Mouse (Mus musculus) liver, adult 2 months (tissue): ENCODE measurements around the gene Gga1. TPM values are rescaled to one million over a fixed set of nuclear protein-coding genes. Genes with fewer than 3 reads are reported as not detected.

Experiments
- DNase-seq: peaks from one replicate; pipeline ENCODE4 v3.0.0-alpha.2; 2011; ENCODE audit warnings: low read depth, low spot score; ENCODE audit errors: extremely low read depth
- H3K27ac ChIP-seq: fragments of 200-500 bp; replicated peaks from 2 replicates; pipeline ENCODE4 v1.5.1; 2012; ENCODE audit warnings: low read depth, mild to moderate bottlenecking, control low read depth, inconsistent platforms, low read length; ENCODE audit not compliant: insufficient read depth
- H3K27me3 ChIP-seq: fragments of 200-500 bp; 2 replicates; pipeline ENCODE4 v1.6.1; 2012; ENCODE audit warnings: mild to moderate bottlenecking, moderate library complexity, low read length, inconsistent platforms; ENCODE audit not compliant: control insufficient read depth, insufficient read depth
- H3K36me3 ChIP-seq: fragments of 200-500 bp; 2 replicates; pipeline ENCODE4 v1.6.1; 2012; ENCODE audit warnings: low read length, inconsistent platforms; ENCODE audit not compliant: control insufficient read depth, insufficient read depth
- H3K4me1 ChIP-seq: fragments of 200-500 bp; 2 replicates; pipeline ENCODE4 v1.6.1; 2011; ENCODE audit warnings: low read length; ENCODE audit not compliant: control insufficient read depth, insufficient read depth
- H3K4me3 ChIP-seq: fragments of 200-500 bp; 2 replicates; pipeline ENCODE4 v1.5.1; 2011; ENCODE audit warnings: low read depth, mild to moderate bottlenecking, control low read depth, low read length, moderate library complexity; ENCODE audit not compliant: insufficient read depth
- H3K79me2 ChIP-seq: fragments of 200-500 bp; 2 replicates; pipeline ENCODE4 v1.6.1; 2012; ENCODE audit warnings: inconsistent platforms, mild to moderate bottlenecking, low read length, moderate library complexity; ENCODE audit not compliant: control insufficient read depth, insufficient read depth
- H3K9ac ChIP-seq: fragments of 200-500 bp; 2 replicates; pipeline ENCODE4 v1.6.1; 2012; ENCODE audit warnings: low read depth, mild to moderate bottlenecking, control low read depth, inconsistent platforms, low read length
- CTCF ChIP-seq: fragments of 200-500 bp; IDR thresholded peaks from 2 replicates; pipeline ENCODE4 v1.5.1; 2011; ENCODE audit warnings: low read depth, low read length, control low read depth
- POLR2A ChIP-seq: fragments of 200-500 bp; IDR thresholded peaks from 2 replicates; pipeline ENCODE4 v1.6.1; 2011; ENCODE audit warnings: low read length, control low read depth; ENCODE audit not compliant: insufficient read depth; ENCODE audit errors: extremely low read depth
- WGBS: fragments of 180-500 bp; shearing (Covaris S2); methylation state at CpG from one replicate; pipeline ENCODE4 v1.1.7; 2018; 5-methylcytosine and 5-hydroxymethylcytosine counted together
- polyA plus RNA-seq: library from polyadenylated mRNA; depleted of rRNA; stranded (reverse); fragments of >200 nt; gene quantifications from 2 replicates; pipeline ENCODE4 v1.2.3, GENCODE M21; 2012
- total RNA-seq: library from RNA; depleted of rRNA; stranded (reverse); fragments of >200 nt; gene quantifications from 2 replicates; pipeline ENCODE4 v1.2.3, GENCODE M21; 2014

Gene Gga1
- total and polyA plus RNA-seq, 2 experiments, result 4.4 to 42.7 TPM

DNA sequence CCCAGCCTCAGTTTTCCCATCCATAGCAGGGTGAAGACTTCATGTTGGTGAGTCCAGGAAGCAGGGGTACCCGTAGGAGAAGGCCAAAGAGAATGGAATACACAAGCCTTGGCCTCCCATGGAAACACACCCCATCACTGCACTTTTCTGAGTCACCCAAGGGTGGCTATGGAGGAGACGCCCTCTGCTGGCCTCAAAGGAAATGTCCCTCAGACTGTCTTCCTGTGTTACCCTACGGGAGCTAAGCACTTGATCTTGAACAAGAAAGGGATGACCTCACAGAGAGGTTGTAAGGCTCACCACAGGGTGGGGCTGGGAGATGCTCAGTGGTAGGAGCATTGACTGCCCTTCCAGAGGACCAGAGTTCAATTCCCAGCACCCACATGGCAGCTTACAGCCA, 54.6 kb downstream of the Gga1 start:
- no peak overlapping the region for H3K4me3 ChIP-seq
- no peak overlapping the region for H3K9ac ChIP-seq
- WGBS, result 12% methylated on average over 3 of the region's 3 CpGs
- H3K4me1 ChIP-seq, result peaks cover 6% of the 10 kb centered on the region
- H3K27me3 ChIP-seq, result no peaks in the 10 kb centered on the region
- peak; percentile 77 for TF ChIP-seq CTCF
- no peak for TF ChIP-seq POLR2A
- no peak overlapping the region for H3K27ac ChIP-seq
- H3K79me2 ChIP-seq, result no peaks in the 10 kb centered on the region; the same call in 1 of the 2 replicates
- peak; percentile 53 for DNase-seq
- H3K36me3 ChIP-seq, result no peaks in the 10 kb centered on the region

DNA sequence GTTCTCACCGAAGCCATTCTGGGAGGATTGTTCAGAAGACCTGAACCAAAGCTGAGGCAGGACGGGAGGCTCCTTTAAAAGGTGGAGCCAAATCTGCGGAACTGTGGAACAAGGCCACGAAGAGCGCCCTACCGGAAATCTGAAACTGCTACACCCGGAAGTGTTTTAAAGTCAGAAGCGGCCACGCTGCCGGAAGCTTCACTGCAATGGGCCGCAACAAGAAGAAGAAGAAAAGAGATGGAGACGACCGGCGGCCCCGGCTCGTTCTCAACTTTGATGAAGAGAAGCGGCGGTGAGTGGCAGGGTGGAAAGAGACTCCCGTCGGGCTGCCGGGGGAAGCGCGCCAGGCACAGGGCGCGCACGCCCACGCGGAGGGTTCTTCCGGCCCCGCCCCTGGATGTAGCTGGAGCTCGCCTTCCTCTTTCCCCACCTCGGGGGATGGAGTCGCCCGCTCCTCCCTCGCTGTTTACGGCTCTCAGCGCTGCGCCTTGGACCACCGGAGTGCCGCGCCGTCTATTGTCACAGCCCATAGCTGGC, 57.9 kb downstream of the Gga1 start, which contains the start of gene Nol12:
Gene Nol12, plus strand, starts transcription at position 150 of the 537 bp plus-strand sequence.
- Histone ChIP-seq H3K4me3 (peak within 1 kb of the TSS; percentile 92), H3K27ac (peak within 1 kb of the TSS; percentile 88), H3K79me2 (no peaks in the 10 kb centered on the region; the same call in 1 of the 2 replicates), H3K4me1 (peaks cover 4% of the 10 kb centered on the region; the same call in 1 of the 2 replicates), H3K9ac (peak within 1 kb of the TSS; percentile 78), H3K27me3 (no peaks in the 10 kb centered on the region), H3K36me3 (no peaks in the 10 kb centered on the region)
- peak; percentile 84 for DNase-seq
- WGBS, result 0% methylated on average over 42 of the region's 42 CpGs
- 0 out of 2 replicates have a peak, but pooled peaks have one; percentile 3 for TF ChIP-seq CTCF
- TF ChIP-seq POLR2A, result 0 out of 2 replicates have a peak, but pooled peaks have one; percentile 28

DNA sequence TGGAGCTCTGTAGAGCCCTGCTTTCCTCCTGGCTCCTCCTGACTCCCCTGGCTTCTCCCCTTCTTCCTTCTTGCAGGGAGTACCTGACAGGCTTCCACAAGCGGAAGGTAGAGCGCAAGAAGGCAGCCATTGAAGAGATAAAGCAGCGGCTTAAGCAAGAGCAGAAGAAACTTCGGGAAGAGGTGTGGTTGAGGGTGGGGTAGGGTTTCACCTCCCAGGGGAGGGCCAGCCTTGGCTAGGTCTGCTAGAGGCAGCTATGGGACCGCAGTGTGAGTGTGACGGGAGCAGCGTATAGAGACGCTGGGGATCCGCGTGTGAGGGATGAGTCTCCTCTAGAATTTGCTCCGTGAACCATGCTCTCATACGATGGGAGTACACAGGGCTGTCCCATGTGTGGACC, 59.4 kb downstream of the Gga1 start:
- no peak overlapping the region for H3K27ac ChIP-seq
- no peaks in the 10 kb centered on the region; the same call in 1 of the 2 replicates for H3K79me2 ChIP-seq
- H3K4me1 ChIP-seq, result peaks cover 4% of the 10 kb centered on the region; the same call in 1 of the 2 replicates
- 95% methylated on average over 12 of the region's 12 CpGs for WGBS
- H3K9ac ChIP-seq, result no peak overlapping the region
- no peak for DNase-seq
- no peaks in the 10 kb centered on the region for H3K36me3 ChIP-seq
- TF ChIP-seq CTCF (no peak), POLR2A (no peak)
- no peak overlapping the region for H3K4me3 ChIP-seq
- H3K27me3 ChIP-seq, result no peaks in the 10 kb centered on the region

DNA sequence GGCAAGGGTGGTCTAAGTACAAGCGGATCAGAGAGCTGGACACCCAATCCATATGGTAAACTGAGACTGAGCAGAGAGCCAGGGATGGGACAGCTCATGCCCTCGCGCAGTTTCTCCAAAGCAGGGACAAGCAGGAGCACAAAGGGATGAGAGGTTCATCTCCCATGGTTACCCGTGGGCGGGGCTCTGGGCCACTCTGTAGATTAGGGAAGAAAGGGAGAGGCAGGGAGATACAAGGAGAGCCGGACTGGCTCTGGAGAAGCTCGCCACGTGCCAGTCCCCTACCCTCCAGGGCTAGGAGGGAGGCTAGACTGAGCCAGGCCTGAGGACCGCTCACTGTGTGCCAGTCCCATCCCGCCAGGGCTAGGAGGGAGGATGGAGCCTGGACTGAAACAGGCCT, 60.3 kb downstream of the Gga1 start:
- TF ChIP-seq POLR2A, result no peak
- TF ChIP-seq CTCF, result no peak
- WGBS, result 93% methylated on average over 10 of the region's 10 CpGs
- Histone ChIP-seq H3K27me3 (no peaks in the 10 kb centered on the region), H3K9ac (no peak overlapping the region), H3K36me3 (no peaks in the 10 kb centered on the region), H3K4me3 (no peak overlapping the region), H3K27ac (no peak overlapping the region), H3K79me2 (no peaks in the 10 kb centered on the region; the same call in 1 of the 2 replicates), H3K4me1 (peaks cover 4% of the 10 kb centered on the region; the same call in 1 of the 2 replicates)
- no peak for DNase-seq

DNA sequence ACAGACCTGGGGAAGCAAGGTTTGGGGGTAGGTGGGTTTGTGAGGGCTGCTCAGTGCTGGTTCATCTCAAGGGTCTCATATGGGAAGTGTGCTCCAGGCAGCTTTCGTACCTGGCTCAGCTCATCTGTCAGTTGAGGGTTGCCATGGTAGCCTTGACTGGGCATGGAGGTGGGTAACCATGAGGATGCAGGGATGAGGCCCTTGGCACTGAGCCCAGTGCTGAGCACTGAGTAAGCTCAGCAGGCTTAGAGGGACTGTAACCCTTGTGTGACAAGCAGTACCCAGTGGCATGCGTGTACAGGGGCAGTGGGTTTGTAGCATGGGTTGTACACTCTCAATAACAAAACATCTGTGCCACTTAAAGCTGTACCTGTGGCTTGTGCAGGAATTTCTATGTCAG, 61.0 kb downstream of the Gga1 start:
- no peaks in the 10 kb centered on the region for H3K27me3 ChIP-seq
- no peak for DNase-seq
- H3K4me3 ChIP-seq, result no peak overlapping the region
- whole genome bisulfite sequencing, result 89% methylated on average over 2 of the region's 2 CpGs
- no peaks in the 10 kb centered on the region for H3K36me3 ChIP-seq
- H3K79me2 ChIP-seq, result no peaks in the 10 kb centered on the region; the same call in 1 of the 2 replicates
- H3K27ac ChIP-seq, result no peak overlapping the region
- H3K9ac ChIP-seq, result no peak overlapping the region
- TF ChIP-seq POLR2A (no peak), CTCF (no peak)
- peaks cover 4% of the 10 kb centered on the region; the same call in 1 of the 2 replicates for H3K4me1 ChIP-seq

DNA sequence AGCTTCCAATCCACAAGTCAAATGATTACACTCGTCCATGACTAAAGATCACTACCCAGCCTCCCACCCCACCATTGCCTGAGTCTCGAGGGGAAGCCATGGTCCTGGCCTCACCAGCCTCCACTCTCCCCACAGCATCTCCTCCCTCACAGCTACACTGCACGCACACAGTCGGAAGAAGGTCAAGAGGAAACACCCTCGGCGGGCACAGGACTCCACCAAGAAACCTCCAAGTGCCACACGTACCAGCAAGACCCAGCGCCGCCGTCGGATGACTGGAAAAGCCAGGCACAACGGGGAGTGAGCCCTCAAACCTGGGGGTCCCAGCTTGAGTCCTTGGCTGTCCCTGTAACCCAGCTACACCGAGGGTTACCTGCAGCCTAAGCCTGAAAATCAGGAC, 63.3 kb downstream of the Gga1 start:
- Histone ChIP-seq H3K4me3 (no peak overlapping the region), H3K27ac (no peak overlapping the region), H3K9ac (no peak overlapping the region), H3K79me2 (no peaks in the 10 kb centered on the region), H3K36me3 (no peaks in the 10 kb centered on the region), H3K27me3 (no peaks in the 10 kb centered on the region), H3K4me1 (peaks cover 2% of the 10 kb centered on the region; the same call in 1 of the 2 replicates)
- no peak for DNase-seq
- TF ChIP-seq CTCF, result no peak
- no peak for TF ChIP-seq POLR2A
- WGBS, result 94% methylated on average over 13 of the region's 13 CpGs
